Mouse (Mus musculus) hematopoietic stem cell, adult 5-6 weeks (primary cell): ENCODE results near the gene Disp1. TPM values are rescaled to one million over a fixed set of nuclear protein-coding genes. Genes with fewer than 3 reads are reported as not detected.

Experiments
- ATAC-seq, 2 experiments: fragments of 125-278 bp in 1 of 2; replicated peaks in 1 of 2; 2 replicates each; pipeline ENCODE4 v1.8.0; 2016 to 2017; ENCODE audit warnings: inconsistent platforms in 2 of 2, mild to moderate bottlenecking in 2 of 2, moderate number of reproducible peaks in 2 of 2, low read depth in 1 of 2, moderate TSS enrichment in 1 of 2; ENCODE audit not compliant: low FRiP score in 2 of 2, poor library complexity in 2 of 2, severe bottlenecking in 2 of 2, insufficient read depth in 1 of 2, low TSS enrichment in 1 of 2
- total RNA-seq: library from RNA; stranded (forward); fragments of 172-1452, 232-1000 nt; gene quantifications from 2 replicates; pipeline ENCODE4 v1.2.3, GENCODE M21; 2017

Gene Disp1
- total RNA-seq, 1 experiment from 2014 or later = 6.9 TPM

DNA sequence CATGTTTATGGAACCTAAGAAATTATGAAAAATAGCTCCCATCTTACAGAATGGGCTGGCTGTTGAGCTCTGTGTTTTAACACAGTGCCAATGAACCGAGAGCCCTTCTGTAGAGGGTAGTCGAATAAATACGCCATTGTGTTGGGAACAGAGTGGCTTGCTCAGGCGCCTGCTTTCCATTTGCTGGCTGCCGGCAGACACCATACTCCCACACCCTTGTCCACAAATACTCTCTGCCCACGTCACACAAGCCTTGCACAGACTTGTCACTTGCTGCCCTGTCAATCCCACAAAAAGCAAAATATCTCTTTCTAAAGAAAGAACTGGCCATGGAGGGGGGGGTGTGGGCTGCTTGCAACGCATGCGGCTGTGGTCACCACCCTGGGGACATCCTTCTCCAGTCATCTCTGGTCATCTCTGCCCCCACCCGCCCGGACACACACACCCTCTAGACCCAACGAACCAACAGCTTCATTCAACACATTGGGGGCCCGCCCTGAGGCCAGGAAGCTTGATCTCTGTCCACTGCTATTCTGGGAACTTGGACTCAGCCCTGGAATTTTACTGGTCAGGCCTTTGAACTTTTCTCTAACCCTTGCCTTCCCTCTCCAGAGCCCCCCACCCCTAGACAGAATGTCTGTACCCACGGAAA is 178.0 kb downstream of the Disp1 start:
- no peak for ATAC-seq

DNA sequence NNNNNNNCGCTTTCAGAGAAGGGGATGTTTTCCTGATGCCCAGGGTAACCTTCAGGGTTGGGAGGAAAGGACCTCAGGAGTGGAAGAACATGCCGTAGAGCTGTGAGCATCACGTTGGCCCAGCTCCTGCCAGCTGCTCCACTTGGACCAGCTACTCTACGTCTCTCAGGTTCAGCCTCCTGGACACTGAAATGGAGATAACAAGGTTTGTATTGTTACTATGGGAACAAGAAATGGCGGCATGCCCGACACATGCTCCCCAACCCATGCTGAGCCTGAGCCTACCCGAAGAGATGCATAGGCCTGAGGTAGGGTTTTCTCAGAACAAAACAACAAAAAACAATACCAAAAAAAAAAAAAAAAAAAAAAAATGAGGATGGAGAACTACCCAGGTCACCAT is 179.6 kb downstream of the Disp1 start:
- ATAC-seq = no peak

DNA sequence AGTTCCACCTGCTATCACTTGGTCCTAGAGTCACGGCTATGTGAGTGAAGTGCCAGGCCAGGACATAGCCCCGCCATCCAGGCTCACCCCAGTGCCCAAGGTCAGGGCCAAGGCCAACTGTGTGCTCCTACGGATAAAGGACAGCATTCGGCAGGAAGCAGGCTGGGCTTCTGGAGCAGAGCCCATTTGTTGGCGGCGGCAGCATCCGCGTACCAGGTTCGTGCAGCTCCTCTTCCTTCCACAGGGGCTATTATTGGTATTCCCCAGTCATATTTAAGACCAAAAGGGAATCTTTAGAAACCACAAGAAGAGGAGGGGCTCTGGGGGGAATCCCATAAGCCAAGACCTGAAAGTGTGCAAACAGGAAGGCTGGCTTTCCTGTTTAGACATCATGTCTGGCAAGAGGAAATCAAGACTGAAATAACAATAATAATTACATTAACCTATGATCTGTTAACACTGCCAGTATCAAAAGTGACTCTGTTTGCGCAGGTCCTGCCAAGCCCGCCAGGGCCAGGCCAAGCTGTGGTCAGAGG is 180.4 kb downstream of the Disp1 start:
- peak; percentile 29 to 47 for ATAC-seq

DNA sequence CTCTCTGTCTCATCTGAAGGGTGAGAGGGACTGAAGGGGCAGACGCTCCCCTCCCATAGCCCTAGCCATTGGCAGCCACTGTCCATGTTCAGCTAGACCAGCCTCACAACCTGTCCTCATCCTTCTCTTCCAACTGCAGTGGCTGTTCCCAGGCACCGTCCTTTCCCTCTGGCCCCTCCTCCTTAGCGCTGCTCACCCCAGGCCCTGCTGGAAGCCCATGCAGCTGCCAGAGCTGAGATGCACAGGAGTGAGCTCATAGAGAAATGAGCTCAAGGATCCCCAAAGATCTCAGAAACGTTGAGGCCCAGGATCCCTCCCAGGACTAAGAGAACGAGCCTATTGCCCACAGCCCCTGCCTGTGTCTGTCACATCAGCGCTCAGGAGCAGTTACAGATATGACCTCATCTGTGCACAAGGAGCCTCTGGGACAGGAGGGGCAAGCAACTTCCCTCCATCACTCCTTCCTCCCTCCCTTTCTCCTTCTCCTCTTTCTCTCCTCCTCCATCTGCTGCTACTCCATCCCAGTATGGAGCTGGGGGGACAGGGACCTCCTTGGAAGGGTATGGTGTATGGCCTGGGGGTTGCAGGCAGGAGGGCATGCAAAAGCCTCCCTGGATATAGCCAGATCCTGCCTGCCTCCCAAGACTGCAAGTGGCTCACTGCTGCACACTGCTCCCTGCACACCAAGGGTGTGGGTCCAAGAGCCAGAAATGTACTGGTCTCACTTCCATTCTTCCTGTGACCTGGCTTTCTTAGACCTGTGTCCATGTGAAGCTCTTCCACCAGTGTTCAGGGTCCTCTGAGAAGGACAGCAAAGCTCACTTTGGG is 181.2 kb downstream of the Disp1 start:
- ATAC-seq = no peak

DNA sequence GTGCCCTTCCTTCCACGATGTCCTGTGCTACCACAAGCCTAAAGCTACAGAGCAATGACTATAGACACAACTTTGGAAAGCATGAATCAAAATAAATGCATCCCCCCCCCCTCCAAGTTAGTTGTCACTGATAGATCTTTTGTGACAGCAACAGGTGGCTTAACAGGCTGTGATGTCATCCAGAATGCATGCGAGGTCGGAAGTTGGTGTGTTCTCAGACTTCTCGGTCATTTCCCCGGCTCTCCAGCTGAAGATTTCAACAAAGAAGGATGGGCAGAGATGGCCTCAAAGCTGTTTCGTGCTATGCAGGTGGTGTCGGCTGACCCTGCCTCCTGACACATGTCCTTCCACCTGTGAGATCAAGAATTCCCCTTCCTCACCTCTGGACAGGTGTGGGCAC is 181.9 kb downstream of the Disp1 start:
- ATAC-seq = no peak

Other genes starting within 250 kb of the Disp1 start
- 60.1 and 85.3 TPM in 2 replicates for gene Aida, start 75.1 kb upstream of the Disp1 start, total RNA-seq
- 61.1 and 80.3 TPM in 2 replicates for gene Brox, start 75.7 kb upstream of the Disp1 start, total RNA-seq
- 92.4 and 109 TPM in 2 replicates for gene Mia3, start 148.0 kb upstream of the Disp1 start, total RNA-seq
- 29.3 and 33.9 TPM in 2 replicates for gene Taf1a, start 167.5 kb upstream of the Disp1 start, total RNA-seq
- not detected in 2 replicates for gene Hhipl2, start 196.7 kb upstream of the Disp1 start, total RNA-seq